Comparison of ENCODE assay signal across 8 mouse cellular contexts in genomic region chr5:115319004-115319940, GRCm38 (mm10). TPM values are rescaled to one million over a fixed set of nuclear protein-coding genes. Genes with fewer than 3 reads are reported as not detected.
A peak's percentile ranks its signal among the peaks of the same experiment; 100 is the strongest.
DNase-seq lines count a peak whose midpoint lies in the region; ATAC-seq and TF ChIP-seq lines count a peak whose summit lies in the region.

No protein-coding gene starts in this region.

- DNase-seq in T-cell, adult 2 months (ENCODE audit: low spot score): peak; percentile 25
- peak; percentile 79 for DNase-seq in gastrocnemius, adult 2 months
- peak; percentile 66 to 87 for DNase-seq in left cerebral cortex, adult 18-20 months (ENCODE audit: low spot score in 2 of 2)
- DNase-seq in lung, postnatal 36 days: peak; percentile 87
- DNase-seq in retina, postnatal 7 days (ENCODE audit: low read depth, low spot score): peak; percentile 51
- DNase-seq in urinary bladder, postnatal 10 days (ENCODE audit: low spot score): peak; percentile 41

- peak overlapping the region; percentile 84 for H3K4me2 ChIP-seq in hindbrain, embryonic 16.5 days (ENCODE audit: low read length)

- intact Hi-C loops in gastrocnemius, adult 2 months (cut with DNase I): no loop called here

- no peaks in the 10 kb centered on the region for H3K36me3 ChIP-seq in hindbrain, embryonic 16.5 days (ENCODE audit: control insufficient read depth, insufficient read depth, low read length)

- H3K9me3 ChIP-seq in hindbrain, embryonic 16.5 days (ENCODE audit: control insufficient read depth, low read length): no peaks in the 10 kb centered on the region

- H3K27ac ChIP-seq in gastrocnemius, adult 2 months: peak overlapping the region; percentile 85
- H3K27ac ChIP-seq in hindbrain, embryonic 16.5 days (ENCODE audit: low read depth, low read length): peak overlapping the region; percentile 71

- peaks cover 20% of the 10 kb centered on the region for H3K4me1 ChIP-seq in hindbrain, embryonic 16.5 days (ENCODE audit: control insufficient read depth, insufficient read depth, low read depth, low read length)

- H3K27me3 ChIP-seq in hindbrain, embryonic 16.5 days (replicated peaks; ENCODE audit: control insufficient read depth, insufficient read depth, low read length): no peaks in the 10 kb centered on the region

- peak overlapping the region; percentile 61 for H3K9ac ChIP-seq in hindbrain, embryonic 16.5 days (ENCODE audit: low read depth, low read length)

- peak overlapping the region; percentile 74 for H3K4me3 ChIP-seq in gastrocnemius, adult 2 months
- peak overlapping the region; percentile 43 for H3K4me3 ChIP-seq in hindbrain, embryonic 16.5 days (ENCODE audit: low read length)

- peak; percentile 64 for TF ChIP-seq CTCF in gastrocnemius, adult 2 months (IDR thresholded peaks at IDR 0.05)

- WGBS in hindbrain, embryonic 16.5 days: 1% methylated on average over 22 of the region's 22 CpGs

- ATAC-seq in common myeloid progenitor, adult 5-6 weeks (replicated peaks; ENCODE audit: low read depth, poor library complexity, severe bottlenecking): peak; percentile 95
- peak; percentile 77 for ATAC-seq in hindbrain, embryonic 16.5 days

RNA-seq across cellular contexts. Expression of gene Srsf9, which starts 7.7 kb away (rescaled TPM):
- 74.3 and 92.1 TPM in 2 replicates for total RNA-seq in common myeloid progenitor, adult 5-6 weeks (2017)
- 10 to 100 TPM in 1 of 2 experiments, 1 to 10 TPM in 1; 9.3 to 12.1 TPM for total RNA-seq in gastrocnemius, adult 2 months (2021)
- 105 and 128 TPM in 2 replicates for polyA plus RNA-seq in hindbrain, embryonic 16.5 days (2015; fragmentation: Nextera tagmentation; extraction: Ambion mirVana)
- 10 to 100 TPM; 62.9 to 72.1 TPM for total RNA-seq in left cerebral cortex, adult 18-20 months (2021)

RNA-seq across cellular contexts. Expression of gene Dynll1, which starts 18.5 kb away (rescaled TPM):
- total RNA-seq in common myeloid progenitor, adult 5-6 weeks (2017): 257 and 310 TPM in 2 replicates
- 100 to 1,000 TPM in 1 of 2 experiments, 10 to 100 TPM in 1; 48.4 to 115 TPM for total RNA-seq in gastrocnemius, adult 2 months (2021)
- 1,172 and 1,268 TPM in 2 replicates for polyA plus RNA-seq in hindbrain, embryonic 16.5 days (2015; fragmentation: Nextera tagmentation; extraction: Ambion mirVana)
- 100 to 1,000 TPM; 631 to 705 TPM for total RNA-seq in left cerebral cortex, adult 18-20 months (2021)

RNA-seq across cellular contexts. Expression of gene Gatc, which starts 21.7 kb away (rescaled TPM):
- total RNA-seq in common myeloid progenitor, adult 5-6 weeks (2017): 15.0 and 19.9 TPM in 2 replicates
- 10 to 100 TPM; 22.2 to 28.0 TPM for total RNA-seq in gastrocnemius, adult 2 months (2021)
- polyA plus RNA-seq in hindbrain, embryonic 16.5 days (2015; fragmentation: Nextera tagmentation; extraction: Ambion mirVana): 32.3 and 45.5 TPM in 2 replicates
- total RNA-seq in left cerebral cortex, adult 18-20 months (2021): 10 to 100 TPM; 18.4 to 20.5 TPM

RNA-seq across cellular contexts. Expression of gene Triap1, which starts 21.8 kb away (rescaled TPM):
- total RNA-seq in common myeloid progenitor, adult 5-6 weeks (2017): 18.7 and 19.6 TPM in 2 replicates
- total RNA-seq in gastrocnemius, adult 2 months (2021): 10 to 100 TPM; 19.1 to 20.3 TPM
- 51.3 and 52.8 TPM in 2 replicates for polyA plus RNA-seq in hindbrain, embryonic 16.5 days (2015; fragmentation: Nextera tagmentation; extraction: Ambion mirVana)
- total RNA-seq in left cerebral cortex, adult 18-20 months (2021): 10 to 100 TPM; 26.4 to 27.9 TPM

RNA-seq across cellular contexts. Expression of gene Cox6a1, which starts 29.5 kb away (rescaled TPM):
- 79.8 and 95.6 TPM in 2 replicates for total RNA-seq in common myeloid progenitor, adult 5-6 weeks (2017)
- total RNA-seq in gastrocnemius, adult 2 months (2021): 10 to 100 TPM; 38.7 to 60.9 TPM
- 1,192 and 1,343 TPM in 2 replicates for polyA plus RNA-seq in hindbrain, embryonic 16.5 days (2015; fragmentation: Nextera tagmentation; extraction: Ambion mirVana)
- total RNA-seq in left cerebral cortex, adult 18-20 months (2021): 100 to 1,000 TPM; 721 to 781 TPM

Comparison
In these comparisons a context has a peak if more than half of its experiments do, and no peak if none do; other contexts are left out.
1. Peak in every context shown above with its lines: DNase-seq, ATAC-seq, H3K4me3 ChIP-seq and H3K27ac ChIP-seq.
2. DNase-seq: peak in every context shown above with its lines; median percentile 87 in lung, postnatal 36 days; 79 in gastrocnemius, adult 2 months; 76 in left cerebral cortex, adult 18-20 months; 51 in retina, postnatal 7 days; 41 in urinary bladder, postnatal 10 days; 25 in T-cell, adult 2 months.